Mouse (Mus musculus) liver, postnatal 0 days (tissue): ENCODE results near the gene Cyp2c69.

Experiments used
- CTCF ChIP-seq: sonication (generic); IDR thresholded peaks from 2 replicates; pipeline ENCODE4 v1.5.1; 2016; ENCODE audit warnings: antibody characterized with exemption, low read depth
- EP300 ChIP-seq: IDR thresholded peaks from 2 replicates; pipeline ENCODE4 v1.6.1; 2016; ENCODE audit warnings: antibody characterized with exemption, low read depth, mild to moderate bottlenecking

GRCm38 (mm10) chr19:39935396-39935795 is 48.8 kb upstream of the Cyp2c69 start:
- TF ChIP-seq CTCF (no peak), EP300 (no peak)
